Mouse (Mus musculus): ENCODE measurements around the gene Tmem178. TPM values are rescaled to one million over a fixed set of nuclear protein-coding genes. Genes with fewer than 3 reads are reported as not detected.

Gene Tmem178
- 0.92 and 3.5 TPM in 2 replicates for polyA plus RNA-seq (2012; rRNA removed)

GRCm38 (mm10) chr17:80944530-80945198, at the start of gene Tmem178:
Tmem178 (plus strand) TSS chr17:80944632.

Other genes starting within 250 kb of the Tmem178 start
- gene Map4k3, start 216.1 kb upstream of the Tmem178 start, polyA plus RNA-seq (2012; rRNA removed): 13.7 and 28.5 TPM in 2 replicates
- gene Thumpd2, start 120.5 kb downstream of the Tmem178 start, polyA plus RNA-seq (2012; rRNA removed): 0.50 and 0.73 TPM in 2 replicates

Data from stomach, adult 2 months (tissue).